Mouse (Mus musculus): ENCODE results near the gene Dnajc5g. TPM values are rescaled to one million over a fixed set of nuclear protein-coding genes. Genes with fewer than 3 reads are reported as not detected.

The Dnajc5g gene
- polyA plus RNA-seq, 1 experiment from 2014 or later, result not detected

- Histone ChIP-seq H3K4me2 (no peak overlapping the region), H3K27ac (no peak overlapping the region), H3K36me3 (replicated peaks) (no peaks in the 10 kb centered on the region), H3K9me3 (no peaks in the 10 kb centered on the region), H3K4me1 (no peaks in the 10 kb centered on the region), H3K27me3 (peaks cover 15% of the 10 kb centered on the region), H3K9ac (no peak overlapping the region), H3K4me3 (replicated peaks) (no peak overlapping the region)
- no peak for ATAC-seq (ENCODE audit: low FRiP score)
- WGBS, result 28% methylated on average over 10 of the region's 10 CpGs
Observed at GRCm38 (mm10) chr5:31116912-31117311, 10.8 kb downstream of the Dnajc5g start.

GRCm38 (mm10) chr5:31121111-31121510, 15.0 kb downstream of the Dnajc5g start:
- Histone ChIP-seq H3K9ac (no peak overlapping the region), H3K36me3 (replicated peaks) (no peaks in the 10 kb centered on the region), H3K9me3 (no peaks in the 10 kb centered on the region), H3K27ac (no peak overlapping the region), H3K4me1 (0 out of 2 replicates have a peak, but pooled peaks cover 3% of the 10 kb centered on the region), H3K4me3 (replicated peaks) (no peak overlapping the region), H3K4me2 (no peak overlapping the region), H3K27me3 (peaks cover 15% of the 10 kb centered on the region)
- 90% methylated on average over 8 of the region's 8 CpGs for WGBS
- no peak for ATAC-seq (ENCODE audit: low FRiP score)

- Histone ChIP-seq H3K27ac (no peak overlapping the region), H3K9ac (no peak overlapping the region), H3K27me3 (0 out of 2 replicates have a peak, but pooled peaks cover 5% of the 10 kb centered on the region), H3K4me1 (0 out of 2 replicates have a peak, but pooled peaks cover 3% of the 10 kb centered on the region), H3K36me3 (replicated peaks) (no peaks in the 10 kb centered on the region), H3K9me3 (no peaks in the 10 kb centered on the region), H3K4me2 (no peak overlapping the region), H3K4me3 (replicated peaks) (no peak overlapping the region)
- no peak for ATAC-seq (ENCODE audit: low FRiP score)
- WGBS, result 46% methylated on average over 2 of the region's 2 CpGs
Observed at GRCm38 (mm10) chr5:31123481-31123880, 17.4 kb downstream of the Dnajc5g start.

- Histone ChIP-seq H3K9ac (no peak overlapping the region), H3K4me1 (0 out of 2 replicates have a peak, but pooled peaks cover 3% of the 10 kb centered on the region), H3K4me3 (replicated peaks) (no peak overlapping the region), H3K27me3 (peaks cover 4% of the 10 kb centered on the region; the same call in 1 of the 2 replicates), H3K9me3 (no peaks in the 10 kb centered on the region), H3K4me2 (no peak overlapping the region), H3K27ac (no peak overlapping the region), H3K36me3 (replicated peaks) (no peaks in the 10 kb centered on the region)
- WGBS, result 45% methylated on average over 5 of the region's 5 CpGs
- ATAC-seq (ENCODE audit: low FRiP score), result no peak
Observed at GRCm38 (mm10) chr5:31126050-31126449, 20.0 kb downstream of the Dnajc5g start.

- ATAC-seq (ENCODE audit: low FRiP score), result no peak
- H3K36me3 ChIP-seq (replicated peaks), result peaks cover 4% of the 10 kb centered on the region; the same call in 1 of the 2 replicates
- H3K27me3 ChIP-seq, result peaks cover 74% of the 10 kb centered on the region
- peak overlapping the region; percentile 28; the same call in 1 of the 2 replicates for H3K4me3 ChIP-seq (replicated peaks)
- H3K27ac ChIP-seq, result no peak overlapping the region
- H3K4me1 ChIP-seq, result peaks cover 23% of the 10 kb centered on the region
- peak overlapping the region; percentile 51 for H3K4me2 ChIP-seq
- WGBS, result under 1% methylated on average over 32 of the region's 33 CpGs
- H3K9ac ChIP-seq, result no peak overlapping the region
- no peaks in the 10 kb centered on the region for H3K9me3 ChIP-seq
Observed at GRCm38 (mm10) chr5:31136730-31137424, 30.8 kb downstream of the Dnajc5g start.

- Histone ChIP-seq H3K27ac (no peak overlapping the region), H3K27me3 (peaks cover 68% of the 10 kb centered on the region)
Observed at GRCm38 (mm10) chr5:31137658-31138057, 31.6 kb downstream of the Dnajc5g start.

GRCm38 (mm10) chr5:31138241-31138967, 32.3 kb downstream of the Dnajc5g start, which contains the start of gene Ucn:
Ucn (minus strand) TSS chr5:31138829.
- H3K36me3 ChIP-seq (replicated peaks), result peaks cover 4% of the 10 kb centered on the region; the same call in 1 of the 2 replicates
- 1% methylated on average over 52 of the region's 52 CpGs for WGBS
- peaks cover 67% of the 10 kb centered on the region for H3K27me3 ChIP-seq
- H3K27ac ChIP-seq, result no peak within 1 kb of the TSS
- peak within 1 kb of the TSS; percentile 51 for H3K4me2 ChIP-seq
- H3K4me1 ChIP-seq, result peaks cover 23% of the 10 kb centered on the region
- no peaks in the 10 kb centered on the region for H3K9me3 ChIP-seq
- no peak within 1 kb of the TSS for H3K9ac ChIP-seq
- ATAC-seq (ENCODE audit: low FRiP score), result no peak
- peak within 1 kb of the TSS; percentile 28 for H3K4me3 ChIP-seq (replicated peaks)

More at GRCm38 (mm10) chr5:31137658-31138057, 31.6 kb downstream of the Dnajc5g start:
- under 1% methylated on average over 13 of the region's 13 CpGs for WGBS
- H3K9ac ChIP-seq, result no peak overlapping the region
- peaks cover 23% of the 10 kb centered on the region for H3K4me1 ChIP-seq
- H3K36me3 ChIP-seq (replicated peaks), result peaks cover 4% of the 10 kb centered on the region; the same call in 1 of the 2 replicates
- peak overlapping the region; percentile 28 for H3K4me3 ChIP-seq (replicated peaks)
- H3K4me2 ChIP-seq, result peak overlapping the region; percentile 51
- ATAC-seq (ENCODE audit: low FRiP score), result no peak
- H3K9me3 ChIP-seq, result no peaks in the 10 kb centered on the region

GRCm38 (mm10) chr5:31138968-31139425, 32.9 kb downstream of the Dnajc5g start:
- Histone ChIP-seq H3K9me3 (no peaks in the 10 kb centered on the region), H3K27me3 (peaks cover 63% of the 10 kb centered on the region), H3K9ac (no peak overlapping the region), H3K27ac (no peak overlapping the region), H3K4me3 (replicated peaks) (no peak overlapping the region), H3K36me3 (replicated peaks) (peaks cover 4% of the 10 kb centered on the region; the same call in 1 of the 2 replicates), H3K4me1 (peaks cover 23% of the 10 kb centered on the region), H3K4me2 (peak overlapping the region; percentile 51; the same call in 1 of the 2 replicates)
- no peak for ATAC-seq (ENCODE audit: low FRiP score)
- 14% methylated on average over 9 of the region's 9 CpGs for WGBS

- Histone ChIP-seq H3K36me3 (replicated peaks) (peaks cover 15% of the 10 kb centered on the region), H3K4me2 (no peak overlapping the region), H3K27ac (no peak overlapping the region), H3K9ac (no peak overlapping the region), H3K4me3 (replicated peaks) (no peak overlapping the region), H3K4me1 (peaks cover 11% of the 10 kb centered on the region), H3K9me3 (no peaks in the 10 kb centered on the region), H3K27me3 (no peaks in the 10 kb centered on the region)
- ATAC-seq (ENCODE audit: low FRiP score), result no peak
- WGBS, result 91% methylated on average over 4 of the region's 4 CpGs
Observed at GRCm38 (mm10) chr5:31149781-31150180, 43.7 kb downstream of the Dnajc5g start.

- WGBS, result 100% methylated on average over 3 of the region's 3 CpGs
- Histone ChIP-seq H3K36me3 (replicated peaks) (peaks cover 15% of the 10 kb centered on the region), H3K9ac (no peak overlapping the region), H3K27me3 (no peaks in the 10 kb centered on the region), H3K4me3 (replicated peaks) (no peak overlapping the region), H3K27ac (no peak overlapping the region), H3K9me3 (no peaks in the 10 kb centered on the region), H3K4me1 (peaks cover 14% of the 10 kb centered on the region), H3K4me2 (no peak overlapping the region)
- ATAC-seq (ENCODE audit: low FRiP score), result no peak
Observed at GRCm38 (mm10) chr5:31151746-31152145, 45.7 kb downstream of the Dnajc5g start.

GRCm38 (mm10) chr5:31153516-31154151, 47.5 kb downstream of the Dnajc5g start:
- Histone ChIP-seq H3K27me3 (no peaks in the 10 kb centered on the region), H3K4me3 (replicated peaks) (peak overlapping the region; percentile 65), H3K27ac (0 out of 2 replicates have a peak overlapping the region, but pooled peaks have one; percentile 2), H3K4me1 (peaks cover 14% of the 10 kb centered on the region), H3K9me3 (no peaks in the 10 kb centered on the region), H3K4me2 (peak overlapping the region; percentile 80), H3K36me3 (replicated peaks) (peaks cover 31% of the 10 kb centered on the region), H3K9ac (peak overlapping the region; percentile 68)
- 39% methylated on average over 6 of the region's 6 CpGs for WGBS
- ATAC-seq (ENCODE audit: low FRiP score), result 0 out of 2 replicates have a peak, but pooled peaks have one; percentile 9

- Histone ChIP-seq H3K27ac (peak within 1 kb of the TSS; percentile 76), H3K4me3 (replicated peaks) (peak within 1 kb of the TSS; percentile 65), H3K9me3 (no peaks in the 10 kb centered on the region), H3K27me3 (no peaks in the 10 kb centered on the region), H3K36me3 (replicated peaks) (peaks cover 36% of the 10 kb centered on the region), H3K9ac (peak within 1 kb of the TSS; percentile 68), H3K4me1 (peaks cover 14% of the 10 kb centered on the region), H3K4me2 (peak within 1 kb of the TSS; percentile 80)
- WGBS, result under 1% methylated on average over 19 of the region's 19 CpGs
- peak; percentile 95 for ATAC-seq (ENCODE audit: low FRiP score)
Observed at GRCm38 (mm10) chr5:31154152-31154553, 48.1 kb downstream of the Dnajc5g start, which contains the start of gene Mpv17. Mpv17 (minus strand) TSS chr5:31154251.

Measured in forebrain, embryonic 12.5 days (tissue).